Mouse (Mus musculus): Measurements from ENCODE around the gene Zfp13. TPM values are rescaled to one million over a fixed set of nuclear protein-coding genes. Genes with fewer than 3 reads are reported as not detected.

Zfp13 gene
- total and polyA plus RNA-seq, 2 experiments from 2014 or later, result 21.5 to 44.0 TPM

DNA sequence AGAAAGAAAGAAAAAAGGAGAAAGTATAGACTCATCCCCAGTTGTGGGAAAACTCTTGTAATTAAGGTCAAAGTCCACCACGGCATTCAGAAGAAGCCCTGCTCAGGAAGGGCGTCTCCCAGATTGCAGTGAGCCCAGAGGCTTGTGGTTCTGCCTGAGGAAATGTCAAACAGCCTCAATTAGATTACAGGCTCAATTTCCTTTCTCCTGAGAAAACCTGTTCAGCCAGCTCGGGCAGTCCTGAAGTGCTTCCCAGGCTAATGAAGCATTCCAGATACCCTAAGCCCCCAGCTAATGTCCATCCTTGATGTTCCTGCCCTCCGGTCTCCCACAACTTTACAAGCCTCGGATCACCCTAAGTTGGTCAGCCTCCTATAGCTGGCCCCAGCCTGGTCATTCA is 56.0 kb downstream of the Zfp13 start:
- 59% methylated on average over 5 of the region's 5 CpGs for WGBS

DNA sequence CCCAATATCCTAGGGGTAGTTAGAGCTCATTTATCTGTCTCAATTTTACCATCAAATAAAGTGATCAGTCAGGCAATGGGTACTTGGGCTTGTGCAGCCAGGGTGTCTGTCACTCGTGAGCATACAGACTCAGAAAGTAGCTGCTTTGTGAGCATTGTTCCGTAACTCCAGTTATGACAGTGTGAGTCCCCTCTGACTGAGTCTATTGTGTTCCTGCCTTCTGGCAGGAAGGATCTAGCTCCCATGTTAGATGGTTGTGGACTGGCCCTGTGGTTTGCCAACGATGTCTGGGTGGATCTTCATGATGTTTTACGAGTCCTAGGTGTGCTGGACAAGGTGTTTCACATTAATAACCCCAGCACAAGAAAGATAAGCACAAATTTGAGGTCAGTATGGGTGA is 56.5 kb downstream of the Zfp13 start:
- no peak for TF ChIP-seq CTCF (IDR thresholded peaks at IDR 0.05; ENCODE audit: low read depth)
- Histone ChIP-seq H3K4me2 (ENCODE audit: low read depth, low read length) (no peak overlapping the region), H3K36me3 (ENCODE audit: insufficient read depth, low read length) (no peaks in the 10 kb centered on the region), H3K9ac (replicated peaks; ENCODE audit: low read length) (no peak overlapping the region), H3K9me3 (ENCODE audit: low read length) (no peaks in the 10 kb centered on the region), H3K27ac (no peak overlapping the region), H3K4me1 (ENCODE audit: insufficient read depth, low read length) (no peaks in the 10 kb centered on the region), H3K27me3 (ENCODE audit: insufficient read depth, low read length) (peaks cover 5% of the 10 kb centered on the region; the same call in 1 of the 2 replicates), H3K4me3 (ENCODE audit: low read length) (no peak overlapping the region)
- 44% methylated on average over 4 of the region's 4 CpGs for WGBS
- DNase-seq (ENCODE audit: low spot score) (no peak), ATAC-seq (no peak)

More for the DNA sequence above, 56.0 kb downstream of the Zfp13 start:
- H3K9ac ChIP-seq (replicated peaks; ENCODE audit: low read length), result no peak overlapping the region
- H3K36me3 ChIP-seq (ENCODE audit: insufficient read depth, low read length), result no peaks in the 10 kb centered on the region
- no peak for TF ChIP-seq CTCF (IDR thresholded peaks at IDR 0.05; ENCODE audit: low read depth)
- no peak overlapping the region for H3K4me3 ChIP-seq (ENCODE audit: low read length)
- H3K4me2 ChIP-seq (ENCODE audit: low read depth, low read length), result no peak overlapping the region
- peaks cover 5% of the 10 kb centered on the region; the same call in 1 of the 2 replicates for H3K27me3 ChIP-seq (ENCODE audit: insufficient read depth, low read length)
- no peak overlapping the region for H3K27ac ChIP-seq
- H3K4me1 ChIP-seq (ENCODE audit: insufficient read depth, low read length), result no peaks in the 10 kb centered on the region
- DNase-seq (ENCODE audit: low spot score), result no peak
- ATAC-seq, result no peak
- H3K9me3 ChIP-seq (ENCODE audit: low read length), result no peaks in the 10 kb centered on the region

DNA sequence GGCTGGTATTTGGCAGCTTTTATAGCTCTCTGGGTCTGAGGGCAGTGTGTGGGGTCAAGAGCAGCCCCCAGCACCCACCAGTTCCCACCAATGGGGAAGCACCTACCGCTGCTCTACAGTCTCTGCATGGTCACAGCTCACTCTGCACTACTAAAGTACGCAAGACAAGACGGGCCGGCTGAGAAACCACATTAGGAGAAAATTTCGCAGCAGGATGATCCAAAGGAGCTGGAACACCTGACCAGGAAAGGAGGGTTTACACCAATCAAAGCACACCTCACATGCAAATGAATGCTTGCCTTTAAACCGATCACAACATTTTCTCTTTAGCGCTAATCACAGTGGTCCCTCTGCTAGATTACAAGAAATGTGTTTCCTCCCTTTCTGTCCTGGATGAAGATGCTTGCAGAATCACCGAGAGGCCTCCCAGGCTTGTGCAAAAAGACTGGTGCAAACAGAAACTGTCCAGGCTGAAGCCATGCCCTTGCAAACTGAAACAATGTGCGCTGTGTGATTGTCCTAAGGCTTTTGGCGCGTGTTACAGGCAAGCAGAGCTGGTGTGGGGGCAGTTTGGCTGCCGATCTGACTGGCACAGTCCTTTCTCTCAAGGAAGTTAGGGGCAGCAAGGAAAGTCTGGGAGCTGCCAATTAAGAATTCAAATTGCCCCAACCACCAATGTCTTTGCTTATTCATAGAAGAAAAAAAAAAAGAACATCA is 57.1 kb downstream of the Zfp13 start:
- Histone ChIP-seq H3K4me2 (ENCODE audit: low read depth, low read length) (peak overlapping the region; percentile 46), H3K27me3 (ENCODE audit: insufficient read depth, low read length) (peaks cover 10% of the 10 kb centered on the region; the same call in 1 of the 2 replicates), H3K27ac (no peak overlapping the region), H3K36me3 (ENCODE audit: insufficient read depth, low read length) (no peaks in the 10 kb centered on the region), H3K9ac (replicated peaks; ENCODE audit: low read length) (0 out of 2 replicates have a peak overlapping the region, but pooled peaks have one; percentile 9), H3K9me3 (ENCODE audit: low read length) (no peaks in the 10 kb centered on the region), H3K4me1 (ENCODE audit: insufficient read depth, low read length) (no peaks in the 10 kb centered on the region), H3K4me3 (ENCODE audit: low read length) (peak overlapping the region; percentile 7)
- no peak for DNase-seq (ENCODE audit: low spot score)
- no peak for ATAC-seq
- TF ChIP-seq CTCF (IDR thresholded peaks at IDR 0.05; ENCODE audit: low read depth), result no peak
- WGBS, result 12% methylated on average over 12 of the region's 12 CpGs

DNA sequence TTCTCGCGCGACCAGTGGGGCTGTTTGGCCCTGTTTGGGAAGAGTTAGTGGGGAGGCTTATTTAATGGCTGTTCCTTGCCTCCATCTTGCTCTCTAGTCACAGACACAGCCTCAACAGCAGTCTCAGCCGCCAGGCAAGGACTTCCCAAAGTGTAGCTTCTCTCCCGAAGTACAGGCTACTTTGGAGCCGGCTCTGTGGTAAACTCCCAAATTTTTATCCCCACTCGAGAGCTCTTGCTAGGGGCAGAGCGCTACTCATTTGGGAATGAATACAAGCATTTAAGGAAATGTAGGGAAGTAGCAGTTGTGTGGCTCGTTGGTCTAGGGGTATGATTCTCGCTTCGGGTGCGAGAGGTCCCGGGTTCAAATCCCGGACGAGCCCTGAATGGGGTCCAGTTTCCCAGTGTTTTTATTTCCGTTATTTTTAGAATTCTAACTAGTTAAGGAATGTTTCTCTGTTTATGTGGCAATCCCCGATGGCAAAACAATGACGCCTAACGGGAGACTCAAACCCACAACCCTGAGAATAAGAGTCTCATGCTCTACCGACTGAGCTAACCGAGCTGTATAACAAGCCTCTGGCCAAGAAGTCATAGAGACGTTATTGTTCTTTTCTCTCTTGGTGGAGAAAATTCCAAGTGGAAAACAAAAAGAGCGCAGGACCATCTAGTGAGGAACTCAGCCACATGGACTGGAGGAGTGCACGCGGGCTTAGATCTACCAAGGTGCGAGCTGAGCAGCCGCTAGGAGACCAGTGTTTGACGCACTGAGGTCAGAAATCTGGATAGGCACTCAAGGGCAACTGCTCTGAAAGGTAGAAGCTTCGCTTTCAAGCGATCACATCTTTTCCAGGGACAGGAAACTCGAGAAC is 58.4 kb downstream of the Zfp13 start:
- H3K4me3 ChIP-seq (ENCODE audit: low read length), result peak overlapping the region; percentile 18; the same call in 1 of the 2 replicates
- no peak overlapping the region for H3K9ac ChIP-seq (replicated peaks; ENCODE audit: low read length)
- no peaks in the 10 kb centered on the region for H3K4me1 ChIP-seq (ENCODE audit: insufficient read depth, low read length)
- H3K9me3 ChIP-seq (ENCODE audit: low read length), result no peaks in the 10 kb centered on the region
- 15% methylated on average over 31 of the region's 31 CpGs for WGBS
- H3K27ac ChIP-seq, result no peak overlapping the region
- H3K4me2 ChIP-seq (ENCODE audit: low read depth, low read length), result peak overlapping the region; percentile 29
- TF ChIP-seq CTCF (IDR thresholded peaks at IDR 0.05; ENCODE audit: low read depth), result no peak
- H3K36me3 ChIP-seq (ENCODE audit: insufficient read depth, low read length), result no peaks in the 10 kb centered on the region
- peaks cover 11% of the 10 kb centered on the region; the same call in 1 of the 2 replicates for H3K27me3 ChIP-seq (ENCODE audit: insufficient read depth, low read length)
- ATAC-seq (peak; percentile 44), DNase-seq (ENCODE audit: low spot score) (no peak)

DNA sequence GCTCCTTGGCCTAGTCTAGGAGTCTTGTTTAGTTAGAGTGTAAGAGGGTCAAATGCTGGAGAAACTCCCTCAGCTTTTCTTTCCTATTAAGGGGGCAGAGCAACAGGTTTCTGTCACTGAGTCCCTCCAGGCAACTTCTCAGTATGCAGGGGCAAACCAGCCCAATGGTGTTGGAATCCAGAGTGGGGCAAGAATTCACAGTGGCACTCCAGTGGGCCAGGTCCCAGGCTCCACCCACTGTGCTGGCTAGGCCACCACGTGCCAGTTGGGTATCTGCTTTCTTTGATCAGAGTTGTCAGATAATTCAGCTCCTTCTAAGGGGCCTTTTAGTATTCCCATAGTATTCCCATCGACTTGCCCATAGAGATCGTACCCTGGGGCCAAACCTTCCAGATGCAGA is 59.2 kb downstream of the Zfp13 start:
- no peak for TF ChIP-seq CTCF (IDR thresholded peaks at IDR 0.05; ENCODE audit: low read depth)
- no peak for ATAC-seq
- 42% methylated on average over 3 of the region's 3 CpGs for WGBS
- DNase-seq (ENCODE audit: low spot score), result no peak
- H3K27me3 ChIP-seq (ENCODE audit: insufficient read depth, low read length), result peaks cover 11% of the 10 kb centered on the region; the same call in 1 of the 2 replicates
- no peaks in the 10 kb centered on the region for H3K9me3 ChIP-seq (ENCODE audit: low read length)
- H3K9ac ChIP-seq (replicated peaks; ENCODE audit: low read length), result no peak overlapping the region
- no peak overlapping the region for H3K4me2 ChIP-seq (ENCODE audit: low read depth, low read length)
- H3K27ac ChIP-seq, result no peak overlapping the region
- no peaks in the 10 kb centered on the region for H3K36me3 ChIP-seq (ENCODE audit: insufficient read depth, low read length)
- no peak overlapping the region for H3K4me3 ChIP-seq (ENCODE audit: low read length)
- no peaks in the 10 kb centered on the region for H3K4me1 ChIP-seq (ENCODE audit: insufficient read depth, low read length)

DNA sequence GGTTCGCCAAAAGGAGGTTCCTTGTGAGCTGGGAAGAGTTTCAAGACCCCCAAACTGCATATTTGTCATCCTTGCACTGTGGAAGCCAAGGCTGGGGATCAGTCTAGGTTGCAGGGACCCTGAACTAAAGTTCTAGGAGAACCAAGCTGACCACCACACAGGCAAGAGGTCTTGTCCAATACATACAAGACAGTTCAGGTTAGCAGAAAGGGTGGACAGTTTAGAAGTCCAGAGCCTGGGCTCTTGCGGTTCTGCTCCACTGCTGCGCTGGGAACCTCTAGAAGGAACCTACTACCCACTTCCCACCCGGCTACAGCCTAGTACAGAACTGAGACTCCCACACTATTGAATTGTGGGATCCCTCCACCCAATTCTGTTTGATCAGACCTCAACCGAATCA is 59.7 kb downstream of the Zfp13 start:
- H3K4me3 ChIP-seq (ENCODE audit: low read length), result no peak overlapping the region
- no peaks in the 10 kb centered on the region for H3K36me3 ChIP-seq (ENCODE audit: insufficient read depth, low read length)
- H3K27ac ChIP-seq, result no peak overlapping the region
- DNase-seq (ENCODE audit: low spot score) (no peak), ATAC-seq (no peak)
- WGBS, result 93% methylated on average over 5 of the region's 5 CpGs
- H3K9me3 ChIP-seq (ENCODE audit: low read length), result no peaks in the 10 kb centered on the region
- no peak for TF ChIP-seq CTCF (IDR thresholded peaks at IDR 0.05; ENCODE audit: low read depth)
- peaks cover 14% of the 10 kb centered on the region; the same call in 1 of the 2 replicates for H3K27me3 ChIP-seq (ENCODE audit: insufficient read depth, low read length)
- no peaks in the 10 kb centered on the region for H3K4me1 ChIP-seq (ENCODE audit: insufficient read depth, low read length)
- H3K9ac ChIP-seq (replicated peaks; ENCODE audit: low read length), result no peak overlapping the region
- no peak overlapping the region for H3K4me2 ChIP-seq (ENCODE audit: low read depth, low read length)
